Mouse (Mus musculus): Measurements from ENCODE around the gene Aldh2. TPM values are rescaled to one million over a fixed set of nuclear protein-coding genes. Genes with fewer than 3 reads are reported as not detected.

Aldh2 gene
- polyA plus RNA-seq, 1 experiment from 2014 or later: 388 TPM

DNA sequence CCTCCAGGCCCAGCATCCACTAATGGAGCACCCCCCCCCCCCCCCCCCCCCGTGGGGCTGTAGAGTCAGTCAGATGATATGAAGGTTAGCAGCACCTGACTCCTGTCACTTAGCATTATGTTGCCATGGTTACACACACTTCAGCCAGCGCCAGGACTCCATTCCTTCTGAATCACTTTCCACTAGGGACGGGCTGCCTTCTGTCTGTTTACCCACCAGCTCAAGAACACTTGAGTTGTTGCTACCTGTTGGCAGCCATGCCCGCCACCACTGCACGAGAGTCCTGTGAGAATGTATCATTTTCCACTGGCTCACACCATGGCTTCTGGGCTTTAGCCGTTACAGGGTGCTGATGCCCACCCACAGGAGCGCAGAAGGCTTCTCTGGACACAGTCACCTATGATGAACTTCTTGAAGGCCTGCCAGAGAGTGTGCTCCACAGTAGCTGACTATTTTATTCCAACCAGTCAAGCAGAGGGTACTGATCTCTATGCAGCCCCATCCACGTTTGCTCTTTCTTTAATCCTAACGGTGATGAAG, 23.7 kb downstream of the Aldh2 start:
- Histone ChIP-seq H3K27me3 (ENCODE audit: control insufficient read depth, insufficient read depth, low read depth, low read length) (no peaks in the 10 kb centered on the region), H3K9me3 (ENCODE audit: control insufficient read depth, low read length) (no peaks in the 10 kb centered on the region), H3K4me2 (ENCODE audit: low read depth, low read length) (no peak overlapping the region), H3K9ac (ENCODE audit: low read length) (no peak overlapping the region), H3K4me1 (replicated peaks; ENCODE audit: control insufficient read depth, insufficient read depth, low read length) (peaks cover 12% of the 10 kb centered on the region), H3K4me3 (ENCODE audit: low read length) (no peak overlapping the region), H3K27ac (ENCODE audit: low read length) (peak overlapping the region; percentile 72), H3K36me3 (ENCODE audit: control insufficient read depth, insufficient read depth, low read length) (peaks cover 17% of the 10 kb centered on the region)
- peak; percentile 77 for ATAC-seq (ENCODE audit: low read depth)
- WGBS: 57% methylated on average over 8 of the region's 9 CpGs

GRCm38 (mm10) chr5:121566035-121566681, 27.5 kb downstream of the Aldh2 start:
- Histone ChIP-seq H3K27ac (ENCODE audit: low read length) (no peak overlapping the region), H3K4me3 (ENCODE audit: low read length) (no peak overlapping the region), H3K9ac (ENCODE audit: low read length) (no peak overlapping the region), H3K36me3 (ENCODE audit: control insufficient read depth, insufficient read depth, low read length) (0 out of 2 replicates have a peak, but pooled peaks cover 4% of the 10 kb centered on the region), H3K4me1 (replicated peaks; ENCODE audit: control insufficient read depth, insufficient read depth, low read length) (peaks cover 10% of the 10 kb centered on the region), H3K27me3 (ENCODE audit: control insufficient read depth, insufficient read depth, low read depth, low read length) (no peaks in the 10 kb centered on the region), H3K9me3 (ENCODE audit: control insufficient read depth, low read length) (no peaks in the 10 kb centered on the region), H3K4me2 (ENCODE audit: low read depth, low read length) (no peak overlapping the region)
- no peak for ATAC-seq (ENCODE audit: low read depth)
- WGBS: 81% methylated on average over 16 of the region's 16 CpGs

GRCm38 (mm10) chr5:121564468-121564895, 29.1 kb downstream of the Aldh2 start:
- 0 out of 2 replicates have a peak, but pooled peaks cover 2% of the 10 kb centered on the region for H3K36me3 ChIP-seq (ENCODE audit: control insufficient read depth, insufficient read depth, low read length)
- H3K9me3 ChIP-seq (ENCODE audit: control insufficient read depth, low read length): no peaks in the 10 kb centered on the region
- no peak overlapping the region for H3K27ac ChIP-seq (ENCODE audit: low read length)
- H3K4me1 ChIP-seq (replicated peaks; ENCODE audit: control insufficient read depth, insufficient read depth, low read length): peaks cover 3% of the 10 kb centered on the region; the same call in 1 of the 2 replicates
- ATAC-seq (ENCODE audit: low read depth): peak; percentile 59; the same call in 1 of the 2 replicates
- WGBS: 4% methylated on average over 11 of the region's 11 CpGs
- no peaks in the 10 kb centered on the region for H3K27me3 ChIP-seq (ENCODE audit: control insufficient read depth, insufficient read depth, low read depth, low read length)
- H3K4me3 ChIP-seq (ENCODE audit: low read length): peak overlapping the region; percentile 37
- H3K9ac ChIP-seq (ENCODE audit: low read length): peak overlapping the region; percentile 53
- peak overlapping the region; percentile 57 for H3K4me2 ChIP-seq (ENCODE audit: low read depth, low read length)

- Histone ChIP-seq H3K36me3 (ENCODE audit: control insufficient read depth, insufficient read depth, low read length) (no peaks in the 10 kb centered on the region), H3K9ac (ENCODE audit: low read length) (no peak overlapping the region), H3K9me3 (ENCODE audit: control insufficient read depth, low read length) (no peaks in the 10 kb centered on the region), H3K27me3 (ENCODE audit: control insufficient read depth, insufficient read depth, low read depth, low read length) (no peaks in the 10 kb centered on the region), H3K4me2 (ENCODE audit: low read depth, low read length) (no peak overlapping the region), H3K27ac (ENCODE audit: low read length) (no peak overlapping the region), H3K4me3 (ENCODE audit: low read length) (no peak overlapping the region), H3K4me1 (replicated peaks; ENCODE audit: control insufficient read depth, insufficient read depth, low read length) (peaks cover 3% of the 10 kb centered on the region; the same call in 1 of the 2 replicates)
- ATAC-seq (ENCODE audit: low read depth): no peak
- 92% methylated on average over 3 of the region's 3 CpGs for WGBS
Measured at GRCm38 (mm10) chr5:121562436-121562835, 31.2 kb downstream of the Aldh2 start.

DNA sequence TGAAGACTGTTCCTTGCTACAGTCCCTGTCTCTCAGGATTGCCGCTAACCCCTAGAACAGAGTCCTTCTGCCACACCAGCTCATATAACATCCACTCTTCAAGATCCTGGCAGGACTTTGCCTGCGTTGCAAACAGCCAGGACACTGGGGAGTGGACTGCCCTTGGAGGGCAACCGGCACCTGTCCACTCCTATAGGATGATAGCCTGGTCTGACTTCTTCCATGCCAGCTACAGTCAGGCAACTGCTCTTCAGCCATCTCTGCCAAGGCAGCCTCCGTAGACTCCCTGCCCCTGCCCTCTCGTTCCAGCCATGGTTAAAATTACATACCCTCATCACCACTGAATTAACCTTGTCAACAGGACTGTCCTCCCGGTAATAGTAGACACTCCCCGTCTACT, 44.4 kb downstream of the Aldh2 start:
- Histone ChIP-seq H3K4me2 (ENCODE audit: low read depth, low read length) (no peak overlapping the region), H3K4me1 (replicated peaks; ENCODE audit: control insufficient read depth, insufficient read depth, low read length) (peaks cover 9% of the 10 kb centered on the region), H3K27me3 (ENCODE audit: control insufficient read depth, insufficient read depth, low read depth, low read length) (no peaks in the 10 kb centered on the region), H3K27ac (ENCODE audit: low read length) (no peak overlapping the region), H3K36me3 (ENCODE audit: control insufficient read depth, insufficient read depth, low read length) (no peaks in the 10 kb centered on the region), H3K4me3 (ENCODE audit: low read length) (no peak overlapping the region), H3K9ac (ENCODE audit: low read length) (no peak overlapping the region), H3K9me3 (ENCODE audit: control insufficient read depth, low read length) (no peaks in the 10 kb centered on the region)
- WGBS: 81% methylated on average over 7 of the region's 7 CpGs
- no peak for ATAC-seq (ENCODE audit: low read depth)

DNA sequence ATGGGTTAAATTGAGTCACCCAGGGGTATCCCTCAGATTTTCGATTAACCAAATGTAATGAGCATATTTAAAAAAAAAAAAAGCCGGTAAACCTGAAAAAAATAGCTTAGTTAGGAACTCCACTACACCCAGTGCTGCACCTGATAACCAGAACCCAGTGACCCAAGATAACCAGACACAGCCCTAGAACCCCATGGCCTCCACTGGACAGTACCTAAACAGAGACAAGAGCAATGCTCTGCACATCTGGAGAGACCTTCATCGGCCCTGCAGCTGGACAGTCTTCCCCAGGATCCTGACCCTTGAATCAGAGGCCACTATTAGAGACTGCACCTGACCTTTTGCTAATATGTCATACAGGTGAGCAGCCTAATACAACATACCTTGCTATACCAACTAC, 46.5 kb downstream of the Aldh2 start:
- WGBS: 92% methylated on average over 3 of the region's 3 CpGs
- H3K27me3 ChIP-seq (ENCODE audit: control insufficient read depth, insufficient read depth, low read depth, low read length): no peaks in the 10 kb centered on the region
- H3K9me3 ChIP-seq (ENCODE audit: control insufficient read depth, low read length): no peaks in the 10 kb centered on the region
- no peak overlapping the region for H3K27ac ChIP-seq (ENCODE audit: low read length)
- H3K4me3 ChIP-seq (ENCODE audit: low read length): no peak overlapping the region
- no peaks in the 10 kb centered on the region for H3K36me3 ChIP-seq (ENCODE audit: control insufficient read depth, insufficient read depth, low read length)
- peaks cover 16% of the 10 kb centered on the region for H3K4me1 ChIP-seq (replicated peaks; ENCODE audit: control insufficient read depth, insufficient read depth, low read length)
- no peak for ATAC-seq (ENCODE audit: low read depth)
- H3K4me2 ChIP-seq (ENCODE audit: low read depth, low read length): no peak overlapping the region
- H3K9ac ChIP-seq (ENCODE audit: low read length): no peak overlapping the region

GRCm38 (mm10) chr5:121546530-121546895, 47.1 kb downstream of the Aldh2 start:
- Histone ChIP-seq H3K4me2 (ENCODE audit: low read depth, low read length) (peak overlapping the region; percentile 66), H3K9ac (ENCODE audit: low read length) (peak overlapping the region; percentile 95), H3K4me3 (ENCODE audit: low read length) (peak overlapping the region; percentile 97), H3K4me1 (replicated peaks; ENCODE audit: control insufficient read depth, insufficient read depth, low read length) (peaks cover 16% of the 10 kb centered on the region), H3K27me3 (ENCODE audit: control insufficient read depth, insufficient read depth, low read depth, low read length) (no peaks in the 10 kb centered on the region), H3K36me3 (ENCODE audit: control insufficient read depth, insufficient read depth, low read length) (no peaks in the 10 kb centered on the region), H3K27ac (ENCODE audit: low read length) (no peak overlapping the region; the same call in 1 of the 2 replicates), H3K9me3 (ENCODE audit: control insufficient read depth, low read length) (no peaks in the 10 kb centered on the region)
- ATAC-seq (ENCODE audit: low read depth): peak; percentile 35; the same call in 1 of the 2 replicates
- 22% methylated on average over 6 of the region's 6 CpGs for whole genome bisulfite sequencing

- Histone ChIP-seq H3K4me3 (ENCODE audit: low read length) (peak within 1 kb of the TSS; percentile 97), H3K36me3 (ENCODE audit: control insufficient read depth, insufficient read depth, low read length) (no peaks in the 10 kb centered on the region), H3K27me3 (ENCODE audit: control insufficient read depth, insufficient read depth, low read depth, low read length) (no peaks in the 10 kb centered on the region), H3K4me1 (replicated peaks; ENCODE audit: control insufficient read depth, insufficient read depth, low read length) (peaks cover 16% of the 10 kb centered on the region), H3K4me2 (ENCODE audit: low read depth, low read length) (peak within 1 kb of the TSS; percentile 72), H3K27ac (ENCODE audit: low read length) (peak within 1 kb of the TSS; percentile 92), H3K9ac (ENCODE audit: low read length) (peak within 1 kb of the TSS; percentile 95), H3K9me3 (ENCODE audit: control insufficient read depth, low read length) (no peaks in the 10 kb centered on the region)
- WGBS: 1% methylated on average over 48 of the region's 55 CpGs
- peak; percentile 96 for ATAC-seq (ENCODE audit: low read depth)
Measured at GRCm38 (mm10) chr5:121545793-121546529, 47.7 kb downstream of the Aldh2 start, which contains the start of gene Mapkapk5. Mapkapk5 (minus strand) TSS chr5:121545905.
